Mouse (Mus musculus) testis, adult 2 months (tissue): Measurements from ENCODE around the gene Mvd.

Source experiments
- CTCF ChIP-seq: fragments of 200-500 bp; IDR thresholded peaks from 2 replicates; pipeline ENCODE4 v1.5.1; 2012; ENCODE audit warnings: low read depth, mild to moderate bottlenecking, inconsistent platforms, low read length, moderate library complexity; ENCODE audit not compliant: control insufficient read depth, insufficient read depth, insufficient replicate concordance
- POLR2A ChIP-seq: fragments of 200-500 bp; IDR thresholded peaks from 2 replicates; pipeline ENCODE4 v1.6.1; 2012; ENCODE audit warnings: low read depth, mild to moderate bottlenecking, inconsistent platforms, low read length, moderate library complexity; ENCODE audit not compliant: control insufficient read depth

- TF ChIP-seq POLR2A = no peak
- no peak for TF ChIP-seq CTCF
Observed at GRCm38 (mm10) chr8:122470691-122471090, 27.5 kb upstream of the Mvd start.
